Mouse (Mus musculus): ENCODE data around the gene Bclaf3. TPM values are rescaled to one million over a fixed set of nuclear protein-coding genes. Genes with fewer than 3 reads are reported as not detected.
"Not testable (repeated sequence)": the region's sequence is repeated elsewhere in the genome, so short reads cannot be mapped to it uniquely, and the experiment has no call there.

The Bclaf3 gene
- polyA plus RNA-seq (2015; fragmentation: Nextera tagmentation; extraction: Ambion mirVana): 5.0 and 5.1 TPM in 2 replicates

- Histone ChIP-seq H3K27me3 (replicated peaks; ENCODE audit: control insufficient read depth, insufficient read depth, low read length) (no peaks in the 10 kb centered on the region), H3K9me3 (ENCODE audit: control insufficient read depth) (no peaks in the 10 kb centered on the region), H3K9ac (ENCODE audit: low read depth, low read length) (no peak within 1 kb of the TSS), H3K4me1 (replicated peaks; ENCODE audit: control insufficient read depth, insufficient read depth, low read length) (no peaks in the 10 kb centered on the region), H3K4me2 (replicated peaks; ENCODE audit: low read depth) (no peak within 1 kb of the TSS), H3K27ac (ENCODE audit: low read depth, low read length) (no peak within 1 kb of the TSS), H3K4me3 (ENCODE audit: low read depth, low read length) (no peak within 1 kb of the TSS), H3K36me3 (ENCODE audit: control insufficient read depth, insufficient read depth) (no peaks in the 10 kb centered on the region)
- no peak for ATAC-seq
- 83% methylated on average over 6 of the region's 6 CpGs for WGBS
- no peak for TF ChIP-seq CTCF (IDR thresholded peaks at IDR 0.05; ENCODE audit: low read depth)
Observed at GRCm38 (mm10) chrX:159526388-159526787, at the start of gene Bclaf3. Gene Bclaf3 (plus strand): TSS chrX:159526688.

GRCm38 (mm10) chrX:159478243-159478940, 48.1 kb upstream of the Bclaf3 start:
- not testable (repeated sequence) for ATAC-seq; H3K4me3 ChIP-seq (ENCODE audit: low read depth, low read length); H3K4me1 ChIP-seq (replicated peaks; ENCODE audit: control insufficient read depth, insufficient read depth, low read length); H3K27me3 ChIP-seq (replicated peaks; ENCODE audit: control insufficient read depth, insufficient read depth, low read length); H3K4me2 ChIP-seq (replicated peaks; ENCODE audit: low read depth); H3K27ac ChIP-seq (ENCODE audit: low read depth, low read length); H3K9ac ChIP-seq (ENCODE audit: low read depth, low read length); H3K9me3 ChIP-seq (ENCODE audit: control insufficient read depth); H3K36me3 ChIP-seq (ENCODE audit: control insufficient read depth, insufficient read depth)
- WGBS: 79% methylated on average over 4 of the region's 4 CpGs

DNA sequence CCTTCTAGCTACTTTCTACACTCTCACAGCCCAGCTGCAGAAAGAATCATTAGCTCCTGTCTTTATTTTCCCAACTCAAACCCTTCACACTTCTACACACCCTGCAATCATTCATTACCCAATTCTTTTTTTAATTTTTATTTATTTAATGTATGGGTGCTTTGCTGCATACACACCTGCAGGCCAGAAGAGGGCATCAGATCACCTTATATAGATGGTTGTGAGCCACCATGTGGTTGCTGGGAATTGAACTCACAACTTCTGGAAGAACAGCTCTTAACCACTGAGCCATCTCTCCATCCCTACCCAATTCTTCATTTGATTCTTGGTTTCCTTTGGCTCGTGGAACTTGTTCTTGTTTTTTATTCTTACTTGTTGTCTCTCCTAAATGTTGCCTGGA, 42.2 kb upstream of the Bclaf3 start:
- no peaks in the 10 kb centered on the region for H3K9me3 ChIP-seq (ENCODE audit: control insufficient read depth)
- no peaks in the 10 kb centered on the region for H3K36me3 ChIP-seq (ENCODE audit: control insufficient read depth, insufficient read depth)
- 84% methylated on average over 1 of the region's 1 CpGs for WGBS
- ATAC-seq: no peak
- H3K9ac ChIP-seq (ENCODE audit: low read depth, low read length): no peak overlapping the region
- H3K27me3 ChIP-seq (replicated peaks; ENCODE audit: control insufficient read depth, insufficient read depth, low read length): no peaks in the 10 kb centered on the region
- H3K27ac ChIP-seq (ENCODE audit: low read depth, low read length): no peak overlapping the region
- no peaks in the 10 kb centered on the region for H3K4me1 ChIP-seq (replicated peaks; ENCODE audit: control insufficient read depth, insufficient read depth, low read length)
- 0 out of 2 replicates have a peak, but pooled peaks have one; percentile 5 for TF ChIP-seq CTCF (IDR thresholded peaks at IDR 0.05; ENCODE audit: low read depth)
- no peak overlapping the region for H3K4me2 ChIP-seq (replicated peaks; ENCODE audit: low read depth)
- no peak overlapping the region for H3K4me3 ChIP-seq (ENCODE audit: low read depth, low read length)

DNA sequence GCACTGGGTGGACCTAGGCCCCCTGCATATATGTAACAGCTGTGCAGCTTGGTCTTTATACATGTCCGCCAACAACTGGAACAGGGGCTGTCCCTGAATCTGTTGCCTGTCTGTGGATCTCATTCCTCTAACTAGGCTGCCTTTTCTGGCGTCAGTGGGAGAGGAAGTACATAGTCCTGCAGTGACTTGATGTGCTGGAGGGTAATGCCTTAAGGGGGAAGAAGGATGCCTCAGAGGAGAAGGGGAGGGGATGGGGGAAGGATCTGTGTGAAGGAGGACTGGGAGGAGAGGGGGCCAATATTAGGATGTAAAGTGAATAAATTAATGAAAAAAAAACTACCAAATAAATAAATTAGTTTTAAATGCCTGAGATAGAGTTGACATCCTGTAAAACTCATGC, 23.3 kb upstream of the Bclaf3 start:
- WGBS: 45% methylated on average over 2 of the region's 2 CpGs
- no peak overlapping the region for H3K4me3 ChIP-seq (ENCODE audit: low read depth, low read length)
- H3K4me2 ChIP-seq (replicated peaks; ENCODE audit: low read depth): no peak overlapping the region
- no peak overlapping the region for H3K27ac ChIP-seq (ENCODE audit: low read depth, low read length)
- no peak for ATAC-seq
- no peak for TF ChIP-seq CTCF (IDR thresholded peaks at IDR 0.05; ENCODE audit: low read depth)
- no peaks in the 10 kb centered on the region for H3K4me1 ChIP-seq (replicated peaks; ENCODE audit: control insufficient read depth, insufficient read depth, low read length)
- H3K27me3 ChIP-seq (replicated peaks; ENCODE audit: control insufficient read depth, insufficient read depth, low read length): no peaks in the 10 kb centered on the region
- H3K9ac ChIP-seq (ENCODE audit: low read depth, low read length): no peak overlapping the region
- H3K36me3 ChIP-seq (ENCODE audit: control insufficient read depth, insufficient read depth): no peaks in the 10 kb centered on the region
- H3K9me3 ChIP-seq (ENCODE audit: control insufficient read depth): no peaks in the 10 kb centered on the region

DNA sequence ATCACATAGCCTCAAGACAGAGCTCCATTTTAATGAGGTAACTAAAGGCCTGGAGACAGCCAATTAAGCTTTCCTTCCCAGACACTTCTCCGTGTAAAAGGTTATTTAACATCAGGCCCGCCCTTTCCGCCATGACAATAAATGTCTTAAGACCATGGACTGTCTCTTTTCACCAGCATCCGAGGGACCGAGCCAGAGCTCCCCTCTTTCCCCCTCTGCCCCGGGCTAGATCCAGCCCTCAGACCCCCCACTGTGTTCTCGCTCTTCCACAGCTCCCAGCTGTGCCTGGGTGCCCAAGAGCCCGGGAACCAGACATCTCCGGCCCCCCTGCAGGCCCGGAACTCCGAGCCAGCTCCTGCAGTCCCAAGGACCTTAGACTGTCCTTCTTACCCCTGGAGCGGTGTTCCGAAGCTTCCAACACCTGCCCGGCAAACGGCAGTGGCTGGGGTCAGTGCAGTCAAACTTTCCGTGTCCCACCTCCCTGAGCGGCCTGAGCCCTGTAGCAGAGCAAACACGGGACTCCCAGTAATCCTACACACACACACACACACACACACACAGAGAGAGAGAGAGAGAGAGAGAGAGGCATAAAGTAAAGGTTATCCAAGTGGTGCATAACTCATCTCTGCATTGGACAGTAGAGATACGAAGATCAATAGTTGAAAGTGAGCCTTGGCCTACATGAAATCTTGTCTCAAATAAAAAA, 18.0 kb upstream of the Bclaf3 start:
- Histone ChIP-seq H3K27ac (ENCODE audit: low read depth, low read length) (no peak overlapping the region), H3K36me3 (ENCODE audit: control insufficient read depth, insufficient read depth) (no peaks in the 10 kb centered on the region), H3K27me3 (replicated peaks; ENCODE audit: control insufficient read depth, insufficient read depth, low read length) (no peaks in the 10 kb centered on the region), H3K9ac (ENCODE audit: low read depth, low read length) (no peak overlapping the region), H3K4me2 (replicated peaks; ENCODE audit: low read depth) (no peak overlapping the region), H3K4me1 (replicated peaks; ENCODE audit: control insufficient read depth, insufficient read depth, low read length) (no peaks in the 10 kb centered on the region), H3K4me3 (ENCODE audit: low read depth, low read length) (no peak overlapping the region), H3K9me3 (ENCODE audit: control insufficient read depth) (no peaks in the 10 kb centered on the region)
- no peak for TF ChIP-seq CTCF (IDR thresholded peaks at IDR 0.05; ENCODE audit: low read depth)
- no peak for ATAC-seq
- 58% methylated on average over 19 of the region's 19 CpGs for WGBS

DNA sequence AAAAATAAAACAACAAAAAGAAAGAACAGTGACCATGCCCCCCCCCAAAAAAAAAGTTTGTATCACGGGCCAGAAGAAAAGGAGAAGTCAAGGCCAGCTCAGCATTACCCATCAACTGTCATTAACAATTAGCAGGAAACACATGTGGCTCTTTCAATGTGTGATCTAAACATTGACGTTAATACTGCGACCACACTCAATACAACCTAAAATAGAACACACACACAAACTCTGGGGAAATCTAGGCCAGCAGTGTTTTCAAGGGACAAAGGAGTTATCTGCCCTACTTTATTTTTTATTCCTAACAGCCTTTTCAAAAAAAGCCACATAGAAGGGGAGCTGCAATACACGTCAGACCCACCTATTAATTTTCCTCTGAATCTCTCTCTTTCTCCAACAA, 17.4 kb upstream of the Bclaf3 start:
- WGBS: 69% methylated on average over 4 of the region's 4 CpGs
- TF ChIP-seq CTCF (IDR thresholded peaks at IDR 0.05; ENCODE audit: low read depth): no peak
- no peak overlapping the region for H3K4me2 ChIP-seq (replicated peaks; ENCODE audit: low read depth)

More for the DNA sequence above, 17.4 kb upstream of the Bclaf3 start:
- H3K27ac ChIP-seq (ENCODE audit: low read depth, low read length): no peak overlapping the region
- no peaks in the 10 kb centered on the region for H3K36me3 ChIP-seq (ENCODE audit: control insufficient read depth, insufficient read depth)
- no peaks in the 10 kb centered on the region for H3K9me3 ChIP-seq (ENCODE audit: control insufficient read depth)
- H3K4me1 ChIP-seq (replicated peaks; ENCODE audit: control insufficient read depth, insufficient read depth, low read length): no peaks in the 10 kb centered on the region
- no peak overlapping the region for H3K4me3 ChIP-seq (ENCODE audit: low read depth, low read length)
- ATAC-seq: no peak
- H3K9ac ChIP-seq (ENCODE audit: low read depth, low read length): no peak overlapping the region
- H3K27me3 ChIP-seq (replicated peaks; ENCODE audit: control insufficient read depth, insufficient read depth, low read length): no peaks in the 10 kb centered on the region
